Mouse (Mus musculus) heart, postnatal 36 days (tissue): ENCODE results near the gene Mllt10. TPM values are rescaled to one million over a fixed set of nuclear protein-coding genes. Genes with fewer than 3 reads are reported as not detected.

Experiments
- DNase-seq, 2 experiments: peaks; one replicate each; pipeline ENCODE4 v3.0.0; 2021 to 2022
- intact Hi-C: fragments of 180-260 bp; cut with DNase I; formaldehyde crosslinking; loops from one replicate; pipeline ENCODE4 v1.15.1; 2025
- total RNA-seq, 2 experiments: library from RNA; stranded (reverse); gene quantifications; 2 replicates each; pipeline ENCODE4 v1.2.3; 2021

Mllt10 gene
- total RNA-seq, 2 experiments from 2014 or later, result 32.6 to 34.2 TPM

- intact Hi-C loops, result no loop called here
- DNase-seq, result no peak
Measured at GRCm38 (mm10) chr2:18169174-18169948, 114.3 kb downstream of the Mllt10 start.

DNA sequence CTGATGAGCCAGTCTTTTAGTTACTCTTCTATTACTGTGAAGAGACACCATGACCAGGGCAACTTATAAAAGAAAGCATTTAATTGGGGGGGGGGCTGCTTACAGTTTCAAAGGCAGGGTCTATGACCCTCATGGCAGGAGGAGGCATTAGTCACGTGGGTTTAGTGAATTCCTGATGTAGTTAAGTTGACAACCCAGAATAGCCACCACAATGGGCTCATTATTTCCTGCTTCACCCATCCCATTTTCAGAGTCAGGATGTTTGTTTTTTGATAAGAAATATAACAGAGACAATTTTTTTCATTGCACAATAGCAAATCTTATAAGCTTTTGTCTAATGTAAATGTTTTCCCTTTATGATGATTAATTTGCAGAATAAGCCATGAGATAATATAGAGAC, 120.2 kb downstream of the Mllt10 start:
- DNase-seq, result no peak
- intact Hi-C loops, result no loop called here

DNA sequence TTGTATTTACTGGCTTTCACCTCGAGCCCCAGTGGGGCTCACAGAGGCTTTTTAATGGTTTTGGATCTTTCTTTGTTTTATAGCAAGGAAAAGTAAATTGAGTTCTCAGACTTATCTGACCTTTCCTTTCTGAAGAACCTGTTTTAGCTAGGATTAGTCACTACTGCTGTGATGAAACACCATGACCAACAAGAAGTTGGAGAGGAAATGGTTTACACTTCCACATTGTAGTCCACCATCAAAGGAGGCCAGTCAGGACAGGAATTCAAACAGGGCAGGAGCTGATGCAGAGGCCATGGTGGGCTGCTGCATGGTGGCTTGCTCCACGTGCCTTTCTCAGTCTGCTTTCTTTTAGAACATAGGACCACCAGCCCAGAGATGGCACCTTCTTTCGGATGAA, 121.2 kb downstream of the Mllt10 start:
- no peak for DNase-seq
- intact Hi-C loops, result no loop called here

GRCm38 (mm10) chr2:18180323-18180722, 125.3 kb downstream of the Mllt10 start:
- DNase-seq, result no peak
- intact Hi-C loops, result no loop called here

DNA sequence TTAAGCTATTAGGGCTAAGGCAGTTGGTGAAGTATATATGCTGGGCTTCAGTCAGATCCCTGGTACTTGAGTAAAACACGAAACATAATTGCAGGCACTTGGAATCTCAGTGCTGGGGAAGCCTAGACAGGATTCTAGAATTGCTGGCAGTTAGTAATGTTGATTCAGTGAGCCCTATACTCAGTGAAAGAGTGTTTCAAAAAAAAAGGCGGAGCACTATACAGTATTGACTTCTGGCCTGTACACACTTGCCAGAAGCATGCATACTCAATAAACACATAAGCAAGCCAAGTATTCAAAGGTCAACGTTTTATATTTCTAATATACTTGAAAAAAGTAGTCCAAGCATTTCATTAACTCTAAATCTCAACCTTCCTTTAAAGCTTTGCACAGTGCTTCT, 126.6 kb downstream of the Mllt10 start:
- DNase-seq, result no peak
- intact Hi-C loops, result no loop called here

- intact Hi-C loops, result no loop called here
- no peak for DNase-seq
Measured at GRCm38 (mm10) chr2:18183079-18183478, 128.0 kb downstream of the Mllt10 start.

DNA sequence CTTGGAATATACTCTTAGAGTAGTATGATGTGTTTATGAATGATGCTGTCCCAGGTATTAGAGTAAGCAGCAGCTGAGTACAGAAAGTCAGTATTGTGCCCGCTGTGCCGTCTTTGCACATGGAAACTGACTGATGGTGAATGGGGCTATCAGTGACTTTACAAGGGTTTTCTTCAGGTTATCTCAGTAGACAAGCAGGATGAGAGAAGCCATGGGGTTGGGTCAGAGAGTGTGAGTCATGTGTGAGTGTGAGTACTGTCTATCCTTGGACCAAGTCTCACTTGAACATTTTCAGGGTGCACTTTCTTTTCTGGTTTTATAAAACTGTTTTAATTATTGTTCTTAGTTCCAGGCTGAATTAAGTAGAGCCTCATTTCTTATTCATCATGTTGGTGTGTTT, 133.3 kb downstream of the Mllt10 start:
- intact Hi-C loops, result no loop called here
- no peak for DNase-seq

DNA sequence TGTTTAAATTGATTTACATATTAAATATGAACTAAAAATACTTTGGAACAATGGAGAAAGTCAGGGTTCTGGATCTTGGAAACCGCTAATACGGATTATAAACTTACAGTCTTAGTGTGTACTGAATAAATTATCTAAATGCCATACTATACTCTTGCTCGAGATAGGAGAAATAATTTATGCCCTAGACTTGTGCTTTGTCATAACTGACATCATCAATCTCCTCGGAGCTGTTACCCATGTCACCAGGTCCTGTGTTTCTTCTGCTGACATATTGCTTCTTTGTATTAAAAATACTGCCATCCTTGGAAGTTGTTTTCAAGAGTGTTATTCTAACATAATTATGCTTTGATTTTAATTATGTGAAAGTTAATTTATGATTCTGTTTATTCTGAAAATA, 140.2 kb downstream of the Mllt10 start:
- intact Hi-C loops, result no loop called here

GRCm38 (mm10) chr2:18195691-18196396, 140.8 kb downstream of the Mllt10 start:
- no peak for DNase-seq
- intact Hi-C loops, result no loop called here

More for the DNA sequence above, 140.2 kb downstream of the Mllt10 start:
- no peak for DNase-seq

DNA sequence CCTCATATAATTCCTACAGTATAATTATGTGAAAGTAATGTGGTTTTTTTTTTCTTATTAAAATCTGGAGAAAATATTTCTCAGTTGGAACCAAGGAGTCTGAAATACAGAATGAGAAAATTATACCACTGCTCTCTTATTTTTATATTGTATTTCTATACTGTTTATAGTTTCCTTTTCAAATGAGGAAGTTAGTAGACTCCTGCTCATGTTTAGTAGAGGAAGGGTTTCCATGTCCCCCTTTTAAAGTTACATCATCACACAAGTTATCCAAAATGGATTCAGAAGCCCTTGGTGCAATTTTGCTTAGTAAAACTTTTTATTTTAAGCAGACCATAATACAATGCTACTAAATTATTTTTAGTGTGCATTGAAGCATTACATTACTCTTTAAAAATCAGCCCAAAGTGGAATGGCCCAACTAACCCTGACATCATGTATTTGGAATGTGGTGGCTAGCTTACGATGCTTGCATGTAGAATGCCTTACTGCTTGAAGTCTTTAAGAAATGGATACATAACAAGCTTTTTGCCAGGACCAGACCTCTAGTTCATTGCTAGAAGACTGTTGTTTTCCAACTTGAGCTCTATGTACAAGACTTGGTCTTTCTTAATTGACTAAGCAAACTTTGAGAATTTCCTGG, 146.9 kb downstream of the Mllt10 start:
- DNase-seq, result no peak
- intact Hi-C loops, result loop anchor here (5.0 to 10.0 kb wide), 3 partner anchors 45 to 777 kb away; no protein-coding TSS in a partner anchor

DNA sequence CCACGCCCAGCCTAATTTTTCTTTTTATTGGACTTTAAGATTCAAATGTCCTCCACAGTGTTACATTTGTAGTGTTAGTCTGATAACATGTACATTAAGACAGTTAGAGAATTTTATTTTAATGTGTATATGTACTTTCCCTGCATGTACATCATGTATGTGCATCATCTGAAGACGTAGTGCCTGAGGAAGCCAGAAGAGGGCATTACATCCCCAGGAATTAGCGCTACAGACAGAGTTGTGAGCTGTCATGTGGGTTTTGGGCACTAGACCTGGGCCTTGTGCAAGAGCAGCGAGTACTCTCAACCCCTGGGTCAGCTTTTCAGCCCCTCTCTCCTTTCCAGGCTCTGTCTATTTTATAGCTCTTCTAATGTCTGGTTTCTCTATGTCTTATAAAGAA, 147.9 kb downstream of the Mllt10 start:
- intact Hi-C loops, result loop anchor here (5.0 to 10.0 kb wide), 3 partner anchors 46 to 778 kb away; no protein-coding TSS in a partner anchor
- no peak for DNase-seq

DNA sequence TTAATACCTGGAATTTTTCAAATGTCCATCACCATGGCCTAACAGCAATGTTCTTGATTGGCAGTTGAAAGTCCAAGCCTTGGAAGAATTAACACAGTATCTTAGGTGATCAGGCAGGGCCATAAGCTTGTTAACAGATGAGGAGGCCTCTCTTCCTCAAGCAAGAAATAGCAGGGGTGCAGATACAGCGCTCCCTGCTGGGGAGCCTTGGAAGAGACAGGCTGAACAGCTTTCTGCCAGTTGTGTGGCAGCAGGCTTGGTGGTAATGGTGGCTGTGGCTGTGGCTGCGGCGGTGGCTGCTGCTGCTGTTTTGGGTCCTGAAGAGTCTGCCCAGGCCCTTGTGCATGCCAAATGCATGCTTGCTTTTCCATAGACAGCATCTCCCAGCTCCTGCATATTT, 150.1 kb downstream of the Mllt10 start:
- peak; percentile 69 for DNase-seq
- intact Hi-C loops, result loop anchor here (1.0 to 10.0 kb wide), 6 partner anchors 138 to 780 kb away; no protein-coding TSS in a partner anchor

DNA sequence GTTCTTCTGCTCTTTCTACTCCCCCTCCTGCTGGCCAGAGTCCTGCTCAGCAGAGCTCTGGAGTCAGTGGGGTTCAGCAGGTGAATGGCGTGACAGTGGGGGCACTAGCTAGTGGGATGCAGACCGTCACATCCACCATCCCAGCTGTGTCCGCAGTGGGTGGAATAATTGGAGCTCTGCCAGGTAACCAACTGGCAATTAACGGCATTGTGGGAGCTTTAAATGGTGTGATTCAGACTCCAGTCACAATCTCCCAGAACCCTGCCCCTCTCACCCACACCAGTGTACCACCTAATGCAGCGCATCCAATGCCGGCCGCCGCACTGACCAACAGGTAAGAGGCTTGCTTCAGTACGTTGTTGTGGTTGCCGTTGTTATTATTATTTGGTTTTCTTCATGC, 151.8 kb downstream of the Mllt10 start:
- no peak for DNase-seq
- intact Hi-C loops, result loop anchor here (5.0 to 10.0 kb wide), 4 partner anchors 140 to 782 kb away; no protein-coding TSS in a partner anchor

GRCm38 (mm10) chr2:18208578-18208977, 153.5 kb downstream of the Mllt10 start:
- DNase-seq, result no peak

GRCm38 (mm10) chr2:18209211-18209823, 154.3 kb downstream of the Mllt10 start:
- intact Hi-C loops, result loop anchor here (5.0 to 10.0 kb wide), 4 partner anchors 142 to 785 kb away; no protein-coding TSS in a partner anchor
- DNase-seq, result no peak

More at GRCm38 (mm10) chr2:18208578-18208977, 153.5 kb downstream of the Mllt10 start:
- intact Hi-C loops, result loop anchor here (5.0 to 10.0 kb wide), 4 partner anchors 141 to 784 kb away; no protein-coding TSS in a partner anchor

DNA sequence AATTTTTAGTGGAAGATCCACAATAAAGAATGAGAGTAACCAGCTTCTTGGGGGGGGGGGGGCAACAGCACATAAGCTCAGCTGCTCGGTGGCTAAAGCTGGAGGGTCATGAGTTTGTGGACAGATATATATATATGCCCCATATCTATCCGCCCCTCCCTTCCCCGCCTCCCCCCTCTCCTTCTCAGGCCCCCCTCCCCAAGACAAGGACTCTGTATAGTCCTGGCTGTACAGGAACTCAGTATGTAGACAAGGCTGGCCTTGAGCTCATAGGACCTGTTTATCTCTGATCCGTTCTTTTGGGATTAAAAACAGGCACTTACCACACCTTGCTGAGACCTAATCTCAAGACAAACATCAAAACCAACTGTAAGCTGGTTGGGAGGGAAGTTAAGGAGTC, 154.9 kb downstream of the Mllt10 start:
- intact Hi-C loops, result loop anchor here (5.0 to 10.0 kb wide), 4 partner anchors 143 to 785 kb away; no protein-coding TSS in a partner anchor

GRCm38 (mm10) chr2:18214031-18214430, 159.0 kb downstream of the Mllt10 start:
- no peak for DNase-seq
- intact Hi-C loops, result no loop called here

More for the DNA sequence above, 154.9 kb downstream of the Mllt10 start:
- DNase-seq, result no peak

- peak; percentile 43 to 49 for DNase-seq
- intact Hi-C loops, result no loop called here
Measured at GRCm38 (mm10) chr2:18217867-18218266, 162.8 kb downstream of the Mllt10 start.

GRCm38 (mm10) chr2:18218500-18218899, 163.5 kb downstream of the Mllt10 start:
- intact Hi-C loops, result no loop called here
- no peak for DNase-seq

- intact Hi-C loops, result no loop called here
- DNase-seq, result peak in 1 of 2 experiments; percentile 41
Measured at GRCm38 (mm10) chr2:18219136-18219535, 164.1 kb downstream of the Mllt10 start.
